Mouse (Mus musculus) E14TG2a.4 (cell line): ENCODE measurements around the gene Sec61b.

Experiments
- CTCF ChIP-seq: conservative IDR thresholded peaks from 2 replicates; pipeline ENCODE4 v1.5.1; 2014; ENCODE audit warnings: low read length
- NANOG ChIP-seq: IDR thresholded peaks from 2 replicates; pipeline ENCODE4 v1.6.1; 2014; ENCODE audit warnings: borderline replicate concordance, low read length, mixed read lengths
- POU5F1 ChIP-seq: IDR thresholded peaks from 2 replicates; pipeline ENCODE4 v1.6.1; 2014; ENCODE audit warnings: low read length, borderline replicate concordance

GRCm38 (mm10) chr4:47503045-47503444 lies 28.6 kb downstream of the Sec61b start:
- TF ChIP-seq CTCF = no peak
- no peak for TF ChIP-seq NANOG
- TF ChIP-seq POU5F1 = no peak
